Mouse (Mus musculus): ENCODE measurements at regions not wholly inside any gene's neighbourhood (a gene's known extent, or its start where the extent isn't known, plus 50 kb on each side); places are given as distances from the start of the nearest gene placed in this dataset.

GRCm38 (mm10) chr4:47931464-47931863 is 113.5 kb upstream of the Nr4a3 start:
- 76% methylated on average over 2 of the region's 2 CpGs for WGBS
- Histone ChIP-seq H3K27ac (no peak overlapping the region), H3K4me3 (no peak overlapping the region)

GRCm38 (mm10) chr4:47933526-47933925 is 111.4 kb upstream of the Nr4a3 start:
- no peaks in the 10 kb centered on the region for H3K4me1 ChIP-seq
- no peak overlapping the region for H3K27ac ChIP-seq
- H3K27me3 ChIP-seq = no peaks in the 10 kb centered on the region
- H3K4me3 ChIP-seq = no peak overlapping the region
- H3K36me3 ChIP-seq = no peaks in the 10 kb centered on the region
- no peak overlapping the region for H3K9ac ChIP-seq
- H3K9me3 ChIP-seq = no peaks in the 10 kb centered on the region
- H3K4me2 ChIP-seq = no peak overlapping the region
- no peak for ATAC-seq (ENCODE audit: borderline replicate concordance, extremely low read depth, low FRiP score, low TSS enrichment)
- WGBS = 89% methylated on average over 1 of the region's 1 CpGs

More at GRCm38 (mm10) chr4:47931464-47931863, 113.5 kb upstream of the Nr4a3 start:
- H3K36me3 ChIP-seq = no peaks in the 10 kb centered on the region
- H3K27me3 ChIP-seq = no peaks in the 10 kb centered on the region
- no peak overlapping the region for H3K4me2 ChIP-seq
- H3K9ac ChIP-seq = no peak overlapping the region
- H3K9me3 ChIP-seq = no peaks in the 10 kb centered on the region
- H3K4me1 ChIP-seq = no peaks in the 10 kb centered on the region
- no peak for ATAC-seq (ENCODE audit: borderline replicate concordance, extremely low read depth, low FRiP score, low TSS enrichment)

- Histone ChIP-seq H3K27ac (no peak overlapping the region), H3K4me3 (no peak overlapping the region), H3K9ac (no peak overlapping the region), H3K4me1 (no peaks in the 10 kb centered on the region), H3K36me3 (no peaks in the 10 kb centered on the region), H3K27me3 (no peaks in the 10 kb centered on the region), H3K9me3 (no peaks in the 10 kb centered on the region), H3K4me2 (no peak overlapping the region)
- no peak for ATAC-seq (ENCODE audit: borderline replicate concordance, extremely low read depth, low FRiP score, low TSS enrichment)
- WGBS = 90% methylated on average over 3 of the region's 3 CpGs
Observed at GRCm38 (mm10) chr4:47935547-47935946, 109.4 kb upstream of the Nr4a3 start.

- Histone ChIP-seq H3K9ac (no peak overlapping the region), H3K4me3 (no peak overlapping the region), H3K36me3 (no peaks in the 10 kb centered on the region), H3K9me3 (no peaks in the 10 kb centered on the region), H3K4me1 (no peaks in the 10 kb centered on the region), H3K4me2 (no peak overlapping the region), H3K27me3 (no peaks in the 10 kb centered on the region), H3K27ac (no peak overlapping the region)
- no peak for ATAC-seq (ENCODE audit: borderline replicate concordance, extremely low read depth, low FRiP score, low TSS enrichment)
- 52% methylated on average over 7 of the region's 7 CpGs for WGBS
Observed at GRCm38 (mm10) chr4:47936470-47937125, 108.4 kb upstream of the Nr4a3 start.

- no peak overlapping the region for H3K4me3 ChIP-seq
- no peaks in the 10 kb centered on the region for H3K9me3 ChIP-seq
- ATAC-seq (ENCODE audit: borderline replicate concordance, extremely low read depth, low FRiP score, low TSS enrichment) = peak; percentile 49; the same call in 1 of the 2 replicates
- no peak overlapping the region; the same call in 1 of the 2 replicates for H3K4me2 ChIP-seq
- no peaks in the 10 kb centered on the region for H3K36me3 ChIP-seq
- H3K9ac ChIP-seq = no peak overlapping the region
- H3K27ac ChIP-seq = no peak overlapping the region
- H3K4me1 ChIP-seq = peaks cover 5% of the 10 kb centered on the region; the same call in 1 of the 2 replicates
- H3K27me3 ChIP-seq = no peaks in the 10 kb centered on the region
- 66% methylated on average over 16 of the region's 16 CpGs for WGBS
Observed at GRCm38 (mm10) chr4:47947869-47948573, 96.9 kb upstream of the Nr4a3 start.

- Histone ChIP-seq H3K27ac (0 out of 2 replicates have a peak overlapping the region, but pooled peaks have one; percentile 19), H3K4me3 (no peak overlapping the region), H3K4me1 (peaks cover 5% of the 10 kb centered on the region; the same call in 1 of the 2 replicates), H3K9me3 (no peaks in the 10 kb centered on the region), H3K36me3 (no peaks in the 10 kb centered on the region), H3K27me3 (no peaks in the 10 kb centered on the region), H3K9ac (no peak overlapping the region), H3K4me2 (no peak overlapping the region)
- 39% methylated on average over 8 of the region's 8 CpGs for WGBS
- no peak for ATAC-seq (ENCODE audit: borderline replicate concordance, extremely low read depth, low FRiP score, low TSS enrichment)
Observed at GRCm38 (mm10) chr4:47948789-47949188, 96.2 kb upstream of the Nr4a3 start.

GRCm38 (mm10) chr4:47954576-47955305 is 90.2 kb upstream of the Nr4a3 start:
- Histone ChIP-seq H3K4me2 (no peak overlapping the region), H3K4me1 (no peaks in the 10 kb centered on the region), H3K27me3 (no peaks in the 10 kb centered on the region), H3K4me3 (no peak overlapping the region), H3K36me3 (no peaks in the 10 kb centered on the region), H3K27ac (no peak overlapping the region), H3K9ac (no peak overlapping the region), H3K9me3 (no peaks in the 10 kb centered on the region)
- ATAC-seq (ENCODE audit: borderline replicate concordance, extremely low read depth, low FRiP score, low TSS enrichment) = no peak
- WGBS = 57% methylated on average over 15 of the region's 15 CpGs

GRCm38 (mm10) chr4:47964630-47965029 is 80.3 kb upstream of the Nr4a3 start:
- no peak for ATAC-seq (ENCODE audit: borderline replicate concordance, extremely low read depth, low FRiP score, low TSS enrichment)
- Histone ChIP-seq H3K9me3 (no peaks in the 10 kb centered on the region), H3K4me3 (no peak overlapping the region), H3K36me3 (no peaks in the 10 kb centered on the region), H3K4me2 (no peak overlapping the region), H3K4me1 (no peaks in the 10 kb centered on the region), H3K9ac (no peak overlapping the region), H3K27ac (no peak overlapping the region), H3K27me3 (no peaks in the 10 kb centered on the region)
- WGBS = 74% methylated on average over 4 of the region's 4 CpGs

- H3K4me2 ChIP-seq = no peak overlapping the region
- no peaks in the 10 kb centered on the region for H3K9me3 ChIP-seq
- no peak overlapping the region for H3K27ac ChIP-seq
- no peaks in the 10 kb centered on the region for H3K36me3 ChIP-seq
- no peaks in the 10 kb centered on the region for H3K27me3 ChIP-seq
- H3K9ac ChIP-seq = no peak overlapping the region
- no peak overlapping the region for H3K4me3 ChIP-seq
- ATAC-seq (ENCODE audit: borderline replicate concordance, extremely low read depth, low FRiP score, low TSS enrichment) = no peak
- WGBS = 72% methylated on average over 4 of the region's 4 CpGs
- no peaks in the 10 kb centered on the region for H3K4me1 ChIP-seq
Observed at GRCm38 (mm10) chr4:47971861-47972260, 73.1 kb upstream of the Nr4a3 start.

GRCm38 (mm10) chr4:47979579-47980313 is 65.2 kb upstream of the Nr4a3 start:
- Histone ChIP-seq H3K27ac (no peak overlapping the region), H3K9me3 (no peaks in the 10 kb centered on the region), H3K4me2 (no peak overlapping the region), H3K4me3 (no peak overlapping the region), H3K4me1 (0 out of 2 replicates have a peak, but pooled peaks cover 3% of the 10 kb centered on the region), H3K36me3 (no peaks in the 10 kb centered on the region), H3K9ac (no peak overlapping the region), H3K27me3 (no peaks in the 10 kb centered on the region)
- WGBS = 50% methylated on average over 13 of the region's 13 CpGs
- ATAC-seq (ENCODE audit: borderline replicate concordance, extremely low read depth, low FRiP score, low TSS enrichment) = no peak

Measured in lung, embryonic 15.5 days (tissue).